Mouse (Mus musculus): ENCODE measurements at regions not wholly inside any gene's neighbourhood (a gene's known extent, or its start where the extent isn't known, plus 50 kb on each side); places are given as distances from the start of the nearest gene placed in this dataset.

DNA sequence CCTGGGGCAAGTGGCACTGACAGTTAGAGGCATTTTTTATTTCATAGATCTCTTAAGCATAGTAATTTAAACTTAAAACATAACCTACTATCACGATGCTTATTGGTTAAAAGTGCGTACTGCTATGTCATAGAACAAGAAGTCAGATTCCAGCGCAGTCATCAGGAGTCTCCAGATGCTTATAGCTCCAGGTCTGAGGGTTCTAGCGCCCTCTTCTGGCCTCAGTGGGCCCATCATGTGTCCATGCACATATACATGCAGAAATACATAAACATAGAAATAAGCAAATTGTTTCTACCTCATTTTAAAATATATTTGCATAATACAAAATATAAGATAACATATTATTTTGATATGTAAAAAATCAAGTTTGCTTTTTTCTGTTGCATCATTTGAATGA, 1002.8 kb upstream of the Adgrl2 start:
- no peak for DNase-seq (ENCODE audit: low spot score in 2 of 2)

DNA sequence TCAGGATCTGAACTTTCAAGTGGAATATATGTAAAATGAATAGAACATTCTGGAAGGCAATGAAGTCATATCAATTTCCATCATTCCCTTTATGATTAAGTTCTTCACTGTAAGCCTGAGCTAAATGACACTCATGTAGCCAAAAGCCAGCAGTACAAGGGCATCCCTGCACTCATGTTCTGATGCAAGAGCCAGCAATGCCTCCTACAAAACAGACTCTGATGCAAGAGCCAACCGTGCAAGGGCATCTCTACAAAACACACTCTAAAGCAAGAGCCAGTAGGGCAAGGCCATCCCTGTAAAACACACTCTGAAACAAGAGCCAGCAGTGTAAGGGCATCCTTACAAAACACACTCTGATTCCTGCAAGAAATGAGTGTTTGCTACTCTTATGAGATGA, 997.4 kb upstream of the Adgrl2 start:
- no peak for DNase-seq (ENCODE audit: low spot score in 2 of 2)

DNA sequence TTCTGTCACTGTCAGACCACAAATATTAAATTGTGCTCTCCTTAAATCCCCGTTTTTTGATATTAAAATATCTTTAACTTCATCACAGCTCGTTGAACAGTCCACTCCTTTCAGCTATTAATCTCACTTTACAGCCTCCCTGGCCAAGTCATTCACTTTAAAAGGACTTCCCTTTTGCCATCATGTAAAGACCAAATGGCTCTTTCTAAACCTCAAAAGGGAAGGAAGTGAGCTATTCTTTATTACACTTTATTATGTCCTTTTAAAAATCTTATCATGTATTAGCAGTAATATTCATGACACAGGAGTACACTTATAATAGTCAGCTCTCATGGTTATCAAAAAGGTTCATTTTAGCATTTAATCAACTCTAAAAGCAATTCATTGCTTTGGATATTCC, 966.6 kb upstream of the Adgrl2 start:
- no peak for DNase-seq (ENCODE audit: low spot score in 2 of 2)

DNA sequence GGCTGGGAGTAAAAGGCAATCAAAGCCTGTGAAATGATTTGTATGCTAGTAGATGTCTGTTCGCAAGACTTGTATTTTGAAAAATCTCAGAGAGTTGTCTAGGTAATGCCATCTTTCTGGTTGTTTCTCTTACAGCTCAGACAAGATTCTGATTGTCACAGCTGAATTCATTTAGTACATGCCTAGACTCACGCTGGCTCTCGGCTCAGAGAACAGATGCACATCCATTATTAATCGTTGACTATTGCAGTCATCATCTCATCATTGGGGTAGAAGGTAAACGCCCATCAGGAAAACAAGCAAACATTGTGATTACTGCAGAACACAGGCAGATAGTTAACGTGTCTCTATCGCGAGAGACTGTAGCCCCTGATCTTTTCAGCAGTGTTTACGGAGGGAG, 945.8 kb upstream of the Adgrl2 start:
- DNase-seq (ENCODE audit: low spot score in 2 of 2): no peak

DNA sequence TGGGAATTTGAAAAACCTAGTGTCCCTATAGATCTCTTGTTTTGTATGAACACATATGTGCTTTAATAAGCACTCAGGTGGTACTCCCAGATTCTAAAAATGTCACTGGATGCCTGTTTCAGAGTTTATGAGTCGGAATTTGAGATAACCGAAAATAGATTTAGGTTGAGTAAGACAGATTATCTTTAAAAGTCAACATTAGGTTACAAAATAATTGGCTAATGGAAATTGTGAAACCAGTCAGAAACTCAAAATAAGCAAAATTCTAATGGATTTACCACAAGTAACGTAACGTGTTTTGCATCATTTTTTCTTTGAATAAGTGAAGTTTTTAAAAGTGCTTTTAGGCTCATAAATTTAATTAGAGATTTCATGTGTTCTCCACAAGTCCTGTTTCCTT, 944.5 kb upstream of the Adgrl2 start:
- DNase-seq (ENCODE audit: low spot score in 2 of 2): no peak

DNA sequence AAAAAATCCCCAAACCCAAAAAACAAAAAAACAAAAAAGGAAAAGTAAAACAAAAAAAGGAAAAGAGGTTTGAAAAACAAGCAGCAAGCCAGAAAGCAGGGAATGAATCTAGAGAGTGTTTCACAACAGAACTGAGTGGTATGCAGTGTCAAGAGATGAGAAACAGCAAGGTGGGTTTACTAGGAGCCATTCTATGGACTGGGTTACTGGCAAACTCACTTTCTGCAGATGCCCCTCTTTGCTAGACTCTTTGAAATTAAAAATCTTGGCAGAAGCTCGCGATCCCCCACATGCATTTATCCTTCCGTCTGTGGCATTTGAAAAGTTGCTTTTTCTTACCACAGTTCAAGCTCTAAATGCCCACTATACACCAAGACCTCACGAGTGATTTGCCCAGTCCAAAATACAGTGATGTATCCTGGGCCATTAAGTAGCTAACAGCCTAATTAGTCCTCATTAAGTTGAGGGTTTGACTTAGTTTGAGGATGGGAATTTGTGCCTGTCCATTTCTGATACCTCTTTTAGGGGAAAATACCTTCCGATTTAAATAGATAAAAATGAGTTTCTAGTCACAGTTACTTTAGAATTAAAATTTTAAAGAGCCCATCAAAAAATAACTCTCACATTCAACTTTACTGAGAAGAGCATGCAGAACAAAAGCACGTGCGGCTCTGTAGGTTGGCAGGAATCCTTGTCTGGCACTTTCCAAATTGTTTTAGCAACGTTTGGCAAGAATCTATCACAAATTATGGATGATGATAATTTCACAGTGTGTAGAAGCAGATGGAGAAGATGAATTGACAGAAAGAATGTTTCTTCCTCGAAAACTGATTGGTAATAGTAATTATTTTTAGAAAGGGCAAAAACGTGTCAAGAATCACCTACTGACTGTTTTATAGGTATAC, 938.4 kb upstream of the Adgrl2 start:
- no peak for DNase-seq (ENCODE audit: low spot score in 2 of 2)

DNA sequence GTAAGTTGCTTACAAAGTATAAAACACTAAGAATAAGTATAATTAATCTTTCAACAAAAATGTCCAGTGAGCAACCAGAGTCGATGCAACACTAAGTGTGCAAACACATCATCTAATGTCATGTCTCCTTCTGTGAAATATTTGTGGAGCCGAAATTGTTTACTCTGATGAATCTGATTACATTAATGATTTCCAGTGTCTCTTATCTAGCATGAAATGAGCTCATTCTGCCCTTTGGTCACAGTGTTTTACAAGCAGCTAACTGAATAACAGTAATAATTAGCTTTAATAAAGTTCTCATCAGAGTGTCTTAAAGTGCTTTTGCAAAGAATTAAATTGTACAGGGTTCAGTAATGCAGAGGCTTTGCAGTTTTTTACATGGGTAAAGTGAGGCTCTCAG, 929.9 kb upstream of the Adgrl2 start:
- DNase-seq (ENCODE audit: low spot score in 2 of 2): no peak

DNA sequence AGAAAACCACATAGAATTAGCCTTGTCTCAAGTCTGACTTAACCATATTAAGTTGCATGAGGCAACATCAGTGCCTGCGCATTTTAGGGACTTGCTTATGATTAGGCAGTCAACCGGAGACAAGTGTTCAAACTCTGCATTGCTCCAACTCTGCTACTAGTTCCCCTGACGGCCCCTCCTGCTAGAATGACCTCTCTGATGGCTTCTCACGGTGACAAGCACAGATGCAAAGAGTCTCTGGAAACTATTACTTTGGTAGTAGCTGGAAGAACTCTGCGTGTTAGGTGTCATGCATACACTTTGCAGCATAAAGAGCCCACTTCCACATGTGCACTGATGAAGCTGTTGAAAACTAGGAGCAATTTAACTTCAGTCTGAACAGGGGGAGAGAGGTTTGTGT, 927.8 kb upstream of the Adgrl2 start:
- no peak for DNase-seq (ENCODE audit: low spot score in 2 of 2)

DNA sequence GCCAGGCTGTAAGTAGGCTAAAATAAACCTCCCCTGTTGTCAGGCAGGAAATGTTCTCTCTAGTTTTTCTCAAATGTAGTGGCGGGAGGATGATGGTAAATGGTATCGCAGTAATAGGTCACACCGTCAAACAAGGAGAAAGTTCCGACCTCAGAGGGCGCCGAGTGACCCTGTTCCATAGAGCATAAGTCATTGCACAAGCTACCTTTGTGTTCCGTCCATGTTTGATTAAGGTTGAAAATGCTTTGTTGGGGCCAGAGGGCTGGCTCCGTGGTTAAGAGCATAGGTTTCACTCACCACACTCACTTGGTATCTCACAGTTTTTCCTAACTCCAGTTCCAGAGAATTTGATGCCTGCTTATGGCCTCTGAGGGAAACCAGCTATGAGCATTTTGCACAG, 920.4 kb upstream of the Adgrl2 start:
- no peak for DNase-seq (ENCODE audit: low spot score in 2 of 2)

DNA sequence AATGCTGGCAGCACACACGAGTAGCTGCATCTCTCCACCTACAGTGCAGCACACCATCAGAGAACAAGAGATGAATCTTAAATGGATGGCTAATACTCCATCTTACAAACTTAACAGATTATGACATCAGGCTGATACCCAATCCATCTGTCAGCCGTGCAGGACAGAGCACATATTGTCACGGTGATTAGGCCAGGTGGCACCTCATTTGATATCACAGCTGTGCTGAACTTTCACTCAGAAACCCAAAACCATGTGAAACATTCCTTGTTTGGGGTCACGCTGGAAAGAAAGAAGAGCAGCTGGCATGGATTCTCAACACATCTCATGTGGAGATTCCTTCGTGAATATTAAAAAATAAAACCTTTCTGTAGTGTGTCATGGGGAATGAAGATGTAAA, 911.4 kb upstream of the Adgrl2 start:
- DNase-seq (ENCODE audit: low spot score in 2 of 2): no peak

DNA sequence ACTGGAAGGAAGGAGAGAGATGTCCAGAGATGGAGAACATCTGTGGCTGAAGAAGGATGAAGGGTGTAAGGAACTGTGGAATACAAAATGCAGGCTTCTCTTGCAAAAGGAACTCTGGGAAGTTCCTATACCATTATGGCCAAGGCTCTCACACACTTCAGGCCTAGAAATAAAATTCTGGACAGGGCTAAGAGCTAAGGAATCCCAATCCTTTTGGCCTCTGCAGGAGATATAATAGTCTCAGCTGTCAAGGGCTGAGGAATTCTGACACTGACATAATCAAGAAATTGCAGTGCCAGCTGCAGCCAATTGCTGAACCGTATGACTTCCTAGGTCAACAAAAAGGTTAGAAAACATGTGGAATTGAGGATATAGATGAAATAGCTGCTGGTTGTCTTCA, 886.2 kb upstream of the Adgrl2 start:
- DNase-seq (ENCODE audit: low spot score in 2 of 2): no peak

DNA sequence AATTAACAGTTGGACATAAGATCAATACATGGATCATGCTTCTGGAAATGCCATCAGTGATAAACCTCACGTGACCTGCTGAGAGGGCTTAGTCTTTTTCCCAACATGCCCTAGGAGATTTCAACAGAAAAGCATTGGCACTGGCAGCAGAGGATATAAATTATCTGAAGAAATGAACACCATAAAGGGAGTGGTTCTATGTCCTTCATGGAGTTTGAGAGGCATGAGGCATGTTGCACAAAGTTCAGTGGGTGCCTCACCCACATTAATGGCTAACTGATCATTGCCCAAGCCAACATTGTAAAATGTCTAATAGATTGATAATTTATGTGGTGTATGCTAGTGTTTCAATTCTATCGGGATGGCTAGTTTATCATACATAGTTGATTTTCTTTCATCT, 875.6 kb upstream of the Adgrl2 start:
- DNase-seq (ENCODE audit: low spot score in 2 of 2): no peak

DNA sequence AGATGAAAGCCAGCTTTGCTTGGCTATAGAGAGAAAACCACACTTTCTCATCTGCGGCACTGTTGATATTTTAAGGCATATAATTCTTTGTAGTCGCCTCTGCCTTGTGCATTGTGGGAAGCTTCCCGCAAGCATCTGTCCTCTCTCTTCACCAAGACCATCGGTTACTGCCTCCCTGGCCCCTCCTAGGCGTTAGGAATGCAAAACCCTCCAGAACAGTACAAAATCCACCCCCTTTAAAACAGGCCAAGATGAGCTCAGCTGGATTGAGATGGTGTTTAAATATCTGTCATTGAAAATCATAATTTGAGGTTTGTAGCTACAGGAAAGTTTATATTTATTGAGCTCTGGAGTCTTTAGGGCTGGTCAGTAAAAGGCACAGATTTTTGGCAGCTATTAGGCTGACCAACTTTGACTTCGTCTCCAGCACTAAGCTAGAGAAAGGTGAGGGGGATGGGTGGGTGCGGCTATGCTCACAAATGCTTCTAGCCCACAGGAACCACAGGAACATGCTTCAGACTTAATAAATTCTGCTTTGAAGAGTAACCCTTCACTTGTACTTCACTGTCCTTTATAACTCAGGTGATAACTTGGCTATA, 856.7 kb upstream of the Adgrl2 start:
- DNase-seq (ENCODE audit: low spot score in 2 of 2): no peak

DNA sequence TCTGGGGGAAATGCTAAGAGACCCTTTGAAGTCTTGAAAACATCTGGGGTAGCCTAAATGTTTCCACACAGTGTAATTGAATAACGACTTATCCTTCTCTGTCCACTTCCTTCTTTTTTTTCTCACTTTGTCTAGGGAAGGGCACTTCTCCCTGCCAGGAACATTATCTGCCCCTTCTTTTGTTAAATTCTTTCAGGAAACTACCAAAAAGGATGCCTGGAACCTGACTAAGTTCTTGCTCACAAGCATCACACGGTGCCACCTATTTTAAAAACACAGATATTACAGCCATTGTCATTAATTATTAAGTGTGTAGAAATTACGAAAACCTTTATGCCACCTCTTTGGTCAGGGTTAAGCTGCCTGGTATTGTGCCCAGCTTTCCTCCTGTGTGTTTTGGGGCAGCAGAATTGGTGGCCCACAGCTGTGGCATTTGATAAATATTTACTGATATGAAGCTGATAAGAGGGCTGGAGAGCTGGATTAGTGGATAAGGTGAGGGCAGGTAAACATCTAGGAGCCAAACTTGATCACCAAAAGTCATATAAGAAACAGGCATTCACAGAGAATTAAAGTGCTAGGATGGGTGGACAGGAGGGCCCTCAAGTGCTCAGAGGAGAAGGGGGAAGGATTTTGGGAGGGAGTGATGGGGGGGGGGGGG, 855.6 kb upstream of the Adgrl2 start:
- DNase-seq (ENCODE audit: low spot score in 2 of 2): no peak

DNA sequence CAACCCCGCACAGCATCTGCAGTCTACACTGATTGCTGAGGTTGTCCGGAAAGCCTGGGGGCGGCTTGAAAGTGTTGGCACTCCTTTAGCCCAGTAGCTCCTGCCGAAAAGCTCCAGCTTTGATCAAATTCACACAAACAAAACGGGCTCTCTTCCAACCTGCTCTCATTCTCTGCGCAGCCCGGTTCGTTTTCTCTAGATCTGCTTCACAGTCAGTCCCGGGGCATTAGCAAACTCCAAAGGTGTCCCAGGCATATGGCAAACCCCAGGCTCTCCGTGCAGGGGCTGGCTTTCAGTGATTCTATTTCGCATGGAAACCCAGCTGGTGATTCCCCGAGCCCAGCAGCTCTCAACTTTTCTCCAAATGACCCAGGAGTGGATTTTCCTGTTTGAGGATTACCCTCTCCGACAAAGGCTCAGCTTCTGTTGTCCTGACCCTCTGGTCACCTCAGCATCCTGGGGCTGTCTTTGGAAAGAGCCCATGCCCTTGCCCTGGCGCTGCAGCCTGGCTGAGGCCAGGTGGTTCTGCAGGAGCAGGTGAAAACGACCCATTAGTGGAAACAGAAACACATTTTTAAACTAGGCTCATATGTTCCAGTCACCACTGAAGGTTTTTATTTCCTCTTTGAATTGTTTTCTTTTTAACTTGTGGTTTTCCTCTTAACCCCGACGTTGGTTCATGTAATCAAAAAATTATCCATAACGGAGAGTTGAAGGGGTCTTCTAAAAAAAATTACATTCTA, 854.9 kb upstream of the Adgrl2 start:
- DNase-seq (ENCODE audit: low spot score in 2 of 2): no peak

DNA sequence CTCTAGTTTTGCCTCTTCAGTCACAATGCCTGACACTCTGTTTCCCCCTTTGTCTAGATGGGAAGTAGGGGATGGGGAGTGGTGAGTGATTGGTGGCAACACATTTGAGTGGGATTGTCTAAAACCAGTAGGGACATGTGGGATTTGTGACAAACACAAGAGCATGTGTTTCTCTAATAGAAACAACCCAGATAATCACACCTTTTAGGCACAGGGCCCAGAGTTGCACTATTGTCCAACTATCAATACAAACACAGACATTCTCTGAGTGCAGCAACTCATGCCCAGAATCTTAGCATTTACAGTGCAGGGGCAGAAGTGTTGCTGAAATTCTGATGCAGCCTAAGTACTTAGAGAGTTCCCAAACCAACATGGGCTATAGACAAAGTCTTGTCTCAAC, 847.6 kb upstream of the Adgrl2 start:
- no peak for DNase-seq (ENCODE audit: low spot score in 2 of 2)

DNA sequence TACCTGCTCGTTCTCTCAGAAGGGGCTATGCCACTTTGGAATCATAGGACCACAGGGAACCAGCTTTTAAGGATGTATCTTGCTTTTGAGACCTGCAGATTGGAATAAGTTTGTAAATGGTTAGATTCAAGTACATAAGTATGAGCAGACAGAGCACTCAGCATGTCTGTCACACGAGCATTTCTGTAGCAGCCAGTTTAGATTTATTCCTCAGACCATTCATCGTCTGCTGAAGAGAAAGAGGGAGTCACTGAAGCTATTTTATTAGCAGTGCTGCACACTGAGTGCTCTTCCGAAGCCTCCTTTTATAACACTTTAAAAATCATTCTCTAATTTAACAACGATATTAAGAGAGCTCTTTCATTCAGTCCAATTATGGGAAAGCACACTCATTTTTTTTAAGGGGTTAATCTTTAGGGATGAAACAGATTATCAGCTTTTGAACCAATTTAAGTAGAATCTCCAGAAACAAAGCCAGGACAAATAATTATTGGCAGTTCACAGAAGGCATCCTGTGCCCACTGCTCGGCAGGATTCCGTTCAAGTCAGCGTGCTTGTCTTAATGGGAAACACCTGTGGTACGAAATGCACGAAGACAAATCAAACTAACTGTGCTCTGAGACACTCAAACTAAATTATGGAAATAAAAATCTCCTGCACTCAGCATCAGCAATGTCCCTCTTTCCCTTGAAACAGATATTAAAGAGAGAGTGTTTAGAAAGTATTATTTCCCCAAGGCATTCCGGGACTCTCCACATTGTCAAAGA, 846.3 kb upstream of the Adgrl2 start:
- no peak for DNase-seq (ENCODE audit: low spot score in 2 of 2)

DNA sequence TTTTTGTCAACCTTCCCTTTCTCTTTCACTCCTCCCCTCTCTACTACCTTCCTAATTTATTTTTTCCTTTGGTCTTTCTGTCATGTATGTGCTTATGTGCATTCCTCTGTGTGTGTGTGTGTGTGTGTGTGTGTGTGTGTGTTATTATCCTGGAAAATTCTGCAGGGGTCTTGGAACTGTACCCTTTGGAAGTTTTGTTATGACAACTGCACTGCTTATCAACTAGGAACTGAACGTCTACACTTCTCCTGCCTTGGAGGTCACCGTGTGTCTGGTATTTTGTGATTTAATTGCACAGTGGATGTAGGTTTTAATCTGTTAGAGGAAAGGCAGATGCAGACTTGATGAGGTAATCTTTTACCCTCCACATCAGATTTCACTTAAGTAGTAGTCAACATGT, 836.8 kb upstream of the Adgrl2 start:
- DNase-seq (ENCODE audit: low spot score in 2 of 2): no peak

DNA sequence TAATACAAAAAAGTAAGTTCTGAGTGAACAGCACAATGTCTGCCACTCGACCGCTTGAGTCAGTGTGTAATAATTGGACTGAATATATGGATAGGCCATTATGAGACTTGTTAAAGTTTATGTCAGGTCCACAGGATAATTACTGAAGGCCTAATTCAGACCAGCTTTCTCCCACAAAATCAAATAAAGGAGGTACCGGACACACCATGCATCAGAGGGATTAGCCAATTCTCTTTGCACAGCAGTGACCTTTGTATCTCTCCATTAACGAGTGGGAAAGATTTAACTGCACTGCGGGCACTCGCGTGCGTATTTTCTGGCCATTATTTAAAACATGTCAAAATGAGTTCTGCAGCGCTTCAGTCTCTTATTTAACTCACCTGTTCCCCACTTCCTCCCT, 836.4 kb upstream of the Adgrl2 start:
- DNase-seq (ENCODE audit: low spot score in 2 of 2): no peak

DNA sequence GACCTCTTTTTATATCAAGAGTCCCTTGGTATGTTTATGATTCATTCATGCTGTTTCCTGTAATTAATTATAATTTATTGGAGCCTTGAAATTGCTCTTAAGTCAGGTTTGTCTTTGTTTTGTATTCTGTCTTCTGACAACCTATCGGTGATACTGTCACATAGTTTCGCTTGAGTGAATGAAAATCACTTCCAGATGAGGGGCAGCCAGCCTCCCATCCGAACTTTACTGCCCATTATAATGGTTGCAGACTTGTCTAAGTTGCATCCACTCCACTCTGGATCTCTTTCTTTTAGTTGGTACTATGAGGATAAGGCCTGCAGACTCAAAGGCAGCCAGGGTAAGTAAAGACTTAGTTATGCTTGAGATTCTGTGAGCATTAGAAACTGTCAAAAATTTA, 830.3 kb upstream of the Adgrl2 start:
- DNase-seq (ENCODE audit: low spot score in 2 of 2): no peak

DNA sequence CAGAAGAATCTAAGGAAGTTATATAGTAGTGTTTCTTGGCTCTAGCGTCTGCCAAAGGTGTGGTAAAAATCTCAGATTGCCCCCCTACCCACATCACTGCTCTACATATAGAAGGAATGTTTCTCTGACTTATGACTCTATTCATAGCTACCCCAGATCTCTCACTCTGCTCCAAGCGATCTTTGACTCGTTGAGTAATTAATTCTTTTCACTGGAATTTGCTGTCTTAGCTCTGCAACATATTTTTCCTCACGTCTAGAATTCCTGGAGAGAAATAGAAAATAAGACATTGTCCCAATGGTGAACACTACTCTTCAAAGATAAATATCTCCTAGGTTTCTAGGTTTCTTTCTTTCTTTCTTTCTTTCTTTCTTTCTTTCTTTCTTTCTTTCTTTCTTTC, 829.5 kb upstream of the Adgrl2 start:
- DNase-seq (ENCODE audit: low spot score in 2 of 2): no peak

DNA sequence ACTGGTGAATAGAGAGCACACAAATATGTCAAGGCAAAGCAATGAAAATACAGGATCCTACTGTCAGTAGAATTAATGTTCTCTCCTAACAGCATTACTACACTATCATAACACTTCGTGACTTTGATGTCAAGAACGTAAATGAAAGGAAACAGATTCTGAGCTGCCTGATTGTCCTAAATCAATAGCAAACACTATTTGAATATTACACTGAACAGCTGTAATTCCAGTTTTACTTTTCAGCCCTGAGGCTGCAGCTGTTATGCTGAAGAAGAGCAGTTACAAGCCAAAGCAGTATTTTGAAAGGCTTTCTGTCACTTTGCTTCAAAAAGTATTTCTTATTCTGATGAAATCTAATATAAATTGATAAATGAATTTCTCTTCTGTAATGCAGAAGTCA, 828.7 kb upstream of the Adgrl2 start:
- no peak for DNase-seq (ENCODE audit: low spot score in 2 of 2)
